Mouse (Mus musculus) right cerebral cortex, adult 18-20 months (tissue): ENCODE data around the gene Iqcj.

Experiments
- DNase-seq: peaks from one replicate; pipeline ENCODE4 v3.0.0; 2022; ENCODE audit warnings: mixed read lengths

Iqcj gene

DNA sequence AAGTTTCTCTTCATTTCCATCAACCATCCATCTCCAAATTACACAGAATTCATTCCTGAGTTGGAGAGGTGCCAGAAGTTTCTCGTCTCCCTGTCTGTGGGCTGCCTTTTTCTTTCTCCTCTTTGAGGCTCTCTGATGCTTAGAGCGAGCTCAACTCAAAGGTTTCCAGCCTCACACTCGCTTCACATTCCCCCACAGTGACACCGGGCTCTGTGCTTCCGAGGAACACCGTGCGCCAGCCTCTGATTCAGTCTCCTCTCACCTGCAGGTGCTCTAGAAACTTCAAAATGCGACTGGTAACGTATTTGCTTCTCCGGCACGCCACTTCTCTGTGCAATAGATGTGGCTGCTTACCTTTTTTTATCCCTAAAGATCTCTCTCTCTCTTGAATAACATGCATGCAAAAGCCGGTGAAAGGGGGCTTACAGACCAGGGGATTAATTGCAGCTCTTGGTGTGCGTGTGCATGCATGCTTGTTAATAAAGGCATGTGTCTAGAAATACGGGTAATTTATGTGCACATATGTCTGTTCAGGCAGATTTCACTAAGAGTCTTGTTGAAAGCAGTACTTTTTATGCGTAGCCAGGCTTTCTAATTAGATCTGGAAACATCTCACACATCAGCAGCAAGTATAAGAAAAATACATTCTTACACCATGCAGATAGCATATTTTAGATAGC lies at the start of gene Iqcj, which contains the start of gene Iqschfp:
TSS of gene Iqcj (plus strand) at position 195 of the 680 bp plus-strand sequence.
TSS of gene Iqschfp (plus strand) at position 207 of the 680 bp plus-strand sequence.
- DNase-seq, result peak; percentile 39

DNA sequence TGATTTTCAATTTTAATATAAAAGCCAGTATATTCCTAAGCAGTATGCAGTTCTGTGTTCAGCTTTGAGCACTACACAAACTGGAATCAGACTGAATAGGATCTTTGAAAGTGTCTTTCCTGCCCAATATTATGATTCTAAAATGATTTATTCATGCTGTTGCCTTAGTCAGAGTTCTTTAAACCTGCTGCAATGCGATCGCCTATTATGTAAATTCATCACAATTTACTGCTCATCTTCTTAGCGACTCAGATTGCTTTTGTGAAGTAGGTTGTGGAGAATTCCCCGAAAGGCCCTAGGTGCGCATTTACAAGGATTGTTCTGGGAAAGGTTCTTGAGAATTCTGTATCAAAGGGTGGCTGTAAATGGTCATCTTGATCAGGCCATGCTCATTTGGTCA lies 39.6 kb upstream of the Iqcj start:
- no peak for DNase-seq

GRCm38 (mm10) chr3:67861524-67861923 lies 30.5 kb upstream of the Iqcj start:
- DNase-seq, result no peak

DNA sequence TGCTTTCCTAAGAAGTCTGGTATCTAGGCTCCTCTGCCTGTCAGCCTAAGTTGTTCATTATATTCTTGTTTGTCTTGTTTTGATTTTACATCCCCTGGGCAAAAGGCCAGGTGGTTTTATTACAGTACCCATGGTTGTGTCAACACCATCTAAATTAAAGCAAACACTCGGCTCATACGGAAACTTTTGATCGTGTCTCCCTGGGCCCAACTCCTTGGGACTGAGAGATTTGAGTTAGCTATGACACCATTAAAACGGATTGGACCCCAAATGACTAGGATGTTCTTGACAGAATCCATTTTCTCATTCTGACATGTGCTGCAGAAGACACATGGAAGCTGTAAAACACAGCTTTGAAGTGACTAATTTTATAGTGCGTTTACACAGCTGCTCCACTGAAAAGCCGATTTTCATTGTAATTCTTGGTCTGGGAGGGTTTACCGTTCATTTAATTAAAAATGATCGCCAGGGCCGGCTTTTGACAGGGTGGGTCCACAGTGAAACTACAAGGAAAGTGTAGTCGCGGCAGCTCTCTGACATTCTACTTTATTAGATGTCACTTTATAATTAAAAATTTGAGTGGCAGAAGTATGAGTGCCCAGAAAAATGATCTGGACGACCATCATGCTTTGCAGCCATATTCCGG lies 24.5 kb upstream of the Iqcj start:
- DNase-seq, result no peak

DNA sequence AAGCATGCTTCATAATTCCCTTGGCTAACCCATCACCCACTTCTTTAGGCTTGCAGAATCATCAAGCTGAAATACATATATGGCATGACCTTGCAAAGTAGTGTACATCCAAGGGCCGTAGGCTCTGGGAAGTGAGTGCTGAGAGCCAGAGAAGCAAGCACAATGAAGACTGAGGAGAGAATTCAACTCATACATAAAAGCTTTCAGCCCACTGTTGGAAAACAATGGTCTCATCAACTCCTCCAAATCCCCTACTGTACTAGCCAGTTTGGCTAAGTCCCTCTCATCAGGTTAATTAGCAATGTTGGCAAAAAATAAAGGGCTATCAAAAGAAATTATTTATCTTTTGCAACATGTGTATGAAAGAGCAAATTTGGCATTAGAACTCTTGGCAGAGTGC lies 22.6 kb upstream of the Iqcj start:
- no peak for DNase-seq

GRCm38 (mm10) chr3:67877253-67877652 lies 14.8 kb upstream of the Iqcj start:
- no peak for DNase-seq

DNA sequence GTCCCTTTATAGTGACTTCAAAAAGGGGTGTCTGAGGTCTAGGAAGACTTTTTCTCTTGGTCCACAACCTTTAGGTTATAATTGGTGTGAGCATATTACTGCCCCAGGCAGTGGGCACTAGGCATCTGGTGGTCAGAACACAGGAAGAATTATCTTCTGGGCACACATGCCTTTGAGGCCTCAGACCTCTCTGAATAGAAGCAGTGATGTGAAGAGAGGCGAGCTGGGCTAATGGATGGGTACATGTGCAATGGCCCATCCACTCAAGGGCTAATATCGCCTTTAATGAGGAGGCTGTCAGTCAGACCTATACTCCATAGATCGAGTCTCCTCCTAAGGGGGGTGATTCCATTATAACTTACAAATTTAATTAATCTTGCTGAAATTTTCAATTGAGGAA lies 7.7 kb upstream of the Iqcj start:
- DNase-seq, result no peak

- no peak for DNase-seq
Observed at GRCm38 (mm10) chr3:67886176-67886575, 5.8 kb upstream of the Iqcj start.

DNA sequence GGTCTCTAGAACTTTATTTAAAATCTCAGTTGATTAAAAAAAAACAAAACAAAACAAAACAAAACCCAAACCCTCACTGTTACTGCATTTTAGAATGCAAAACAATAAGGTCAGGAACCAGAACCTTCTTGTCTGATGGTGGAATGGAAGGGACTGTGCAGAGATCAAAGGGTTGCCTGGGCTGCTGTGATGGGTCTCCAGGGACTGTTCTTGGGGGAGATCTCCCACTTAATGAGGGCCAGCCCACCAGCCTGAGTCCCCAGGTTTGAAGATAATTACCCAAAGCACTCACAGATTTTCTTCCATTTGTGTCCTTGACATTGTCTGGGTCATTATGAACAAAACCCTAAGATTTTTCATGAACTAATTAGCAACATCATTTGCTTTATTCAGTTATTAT lies 4.8 kb upstream of the Iqcj start:
- DNase-seq, result no peak

DNA sequence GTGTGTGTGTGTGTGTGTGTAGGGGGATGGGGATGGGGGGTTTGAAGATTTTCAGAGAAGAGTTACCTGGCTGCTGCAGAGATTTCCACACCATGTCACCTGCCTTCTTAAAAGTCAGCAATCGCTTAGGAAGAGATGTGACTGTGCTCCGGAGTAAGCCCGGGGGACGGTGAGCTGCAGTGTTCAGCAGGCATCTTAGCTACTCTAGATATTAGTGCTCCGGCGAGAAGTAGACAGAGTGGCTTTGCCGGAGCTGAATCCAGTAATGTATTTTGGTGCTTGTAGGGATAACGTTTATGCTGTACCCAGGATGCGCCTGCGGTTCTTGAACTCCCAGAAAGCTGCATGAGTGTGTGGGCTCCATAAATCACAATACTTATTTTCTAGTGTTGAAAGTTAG lies 748 bp downstream of the Iqcj start:
- peak; percentile 5 for DNase-seq

DNA sequence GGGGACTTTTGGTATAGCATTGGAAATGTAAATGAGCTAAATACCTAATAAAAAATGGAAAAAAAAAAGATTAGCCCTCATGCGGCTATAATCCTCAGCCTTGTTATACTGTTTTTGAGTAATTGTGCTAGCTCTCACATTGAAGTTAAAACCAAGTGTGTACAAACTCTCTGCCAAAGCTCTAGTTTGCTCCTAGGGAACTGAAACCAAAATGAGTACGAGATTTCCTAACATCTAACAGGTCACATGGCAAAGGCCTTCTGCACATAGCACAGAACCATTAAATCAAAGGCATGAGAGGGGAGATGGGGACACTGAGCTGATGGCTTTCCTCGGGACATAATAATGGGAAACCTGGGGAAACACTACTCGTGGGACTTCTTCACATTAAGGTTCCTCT lies 10.5 kb downstream of the Iqcj start:
- no peak for DNase-seq

DNA sequence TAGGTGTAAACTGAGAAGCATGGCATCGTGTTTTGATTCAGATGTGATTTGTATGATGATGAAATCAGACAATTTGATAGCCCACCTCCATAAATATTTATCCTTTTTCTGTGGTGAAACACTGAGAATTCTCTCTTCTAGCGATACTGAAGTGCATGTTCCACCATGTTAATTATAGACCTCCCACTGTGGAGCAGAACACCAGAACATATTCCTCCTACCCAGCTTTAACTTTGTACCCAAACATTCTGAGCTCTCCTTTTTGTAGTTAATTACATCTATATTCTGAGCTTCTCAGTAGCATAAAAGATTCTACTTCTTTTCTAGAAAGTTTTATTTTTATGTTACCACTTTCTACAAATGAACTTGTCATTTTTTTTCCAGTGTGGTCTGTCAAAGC lies 16.6 kb downstream of the Iqcj start:
- peak; percentile 18 for DNase-seq

- no peak for DNase-seq
Observed at GRCm38 (mm10) chr3:67918098-67918497, 26.1 kb downstream of the Iqcj start.

DNA sequence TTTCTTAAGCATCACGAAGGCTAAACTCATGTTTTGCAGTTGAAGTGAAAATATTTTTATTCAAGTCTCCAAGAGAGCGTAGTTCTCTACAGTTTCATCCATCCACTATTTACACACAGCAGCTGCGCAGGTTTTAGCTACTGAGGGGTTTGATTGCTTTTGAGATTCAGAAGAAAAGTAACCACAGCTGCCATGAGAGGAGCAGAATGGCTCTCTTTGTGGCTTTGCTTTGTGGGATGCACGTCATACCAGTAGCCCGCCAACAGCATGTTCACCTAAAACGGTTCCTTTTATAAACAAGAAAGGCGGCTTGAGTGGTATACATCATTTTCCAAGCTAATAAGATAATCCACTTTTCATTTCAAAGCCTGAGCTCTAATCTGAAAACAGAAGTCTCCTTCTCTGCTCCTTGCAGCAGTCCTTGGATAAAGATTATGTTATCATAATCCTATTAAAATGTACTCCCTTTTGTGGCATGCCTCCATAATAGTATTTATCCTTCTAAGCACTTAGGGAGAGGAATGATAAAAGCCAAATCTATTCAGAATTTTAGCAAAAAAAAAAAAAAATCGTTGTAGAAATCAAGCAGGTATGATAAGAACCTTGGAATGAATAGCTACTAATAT lies 26.7 kb downstream of the Iqcj start:
- DNase-seq, result no peak

DNA sequence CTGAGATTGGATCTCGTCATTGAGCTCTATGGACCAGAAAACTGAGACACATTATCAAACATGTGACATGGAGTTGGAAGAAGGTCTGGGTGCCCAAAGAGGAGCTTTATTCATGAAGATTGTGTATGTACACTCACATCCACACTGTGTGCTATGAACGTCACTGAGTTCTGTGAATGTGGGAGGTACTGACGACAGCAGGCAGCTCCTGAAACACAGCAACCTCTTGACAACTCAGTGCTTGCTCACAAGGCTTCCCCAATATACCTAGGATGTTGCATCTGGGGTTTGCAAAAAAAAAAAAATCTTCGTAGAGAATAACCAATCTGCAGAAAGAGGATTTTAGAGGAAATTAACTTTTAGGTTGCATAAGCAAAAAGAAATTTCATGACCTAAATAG lies 31.1 kb downstream of the Iqcj start:
- DNase-seq, result peak; percentile 8

- no peak for DNase-seq
Observed at GRCm38 (mm10) chr3:67925453-67925852, 33.4 kb downstream of the Iqcj start.

- no peak for DNase-seq
Observed at GRCm38 (mm10) chr3:67930424-67931133, 38.6 kb downstream of the Iqcj start.

GRCm38 (mm10) chr3:67931181-67931580 lies 39.2 kb downstream of the Iqcj start:
- DNase-seq, result no peak

DNA sequence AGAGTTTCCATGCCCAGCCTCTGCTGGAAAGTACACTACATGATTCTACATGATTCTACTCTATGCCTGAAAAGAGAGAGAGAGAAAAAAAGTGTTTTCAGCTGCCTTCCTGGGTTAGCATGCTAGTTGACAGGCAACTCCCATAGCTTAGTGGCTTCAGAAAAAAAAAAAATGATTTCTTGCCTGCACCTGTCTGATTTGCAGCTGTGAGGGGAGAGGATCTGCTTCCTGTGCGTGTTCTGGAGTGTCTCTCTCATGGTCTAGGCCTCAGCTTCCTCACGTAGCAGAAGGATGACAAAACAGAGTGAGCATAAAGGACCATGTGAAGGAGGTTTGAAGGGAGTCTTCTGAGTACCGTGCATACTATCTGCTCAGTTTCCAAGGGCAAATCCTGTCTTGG lies 39.9 kb downstream of the Iqcj start:
- DNase-seq, result no peak

GRCm38 (mm10) chr3:67935829-67936228 lies 43.8 kb downstream of the Iqcj start:
- DNase-seq, result no peak

- DNase-seq, result no peak
Observed at GRCm38 (mm10) chr3:67947000-67947399, 55.0 kb downstream of the Iqcj start.

DNA sequence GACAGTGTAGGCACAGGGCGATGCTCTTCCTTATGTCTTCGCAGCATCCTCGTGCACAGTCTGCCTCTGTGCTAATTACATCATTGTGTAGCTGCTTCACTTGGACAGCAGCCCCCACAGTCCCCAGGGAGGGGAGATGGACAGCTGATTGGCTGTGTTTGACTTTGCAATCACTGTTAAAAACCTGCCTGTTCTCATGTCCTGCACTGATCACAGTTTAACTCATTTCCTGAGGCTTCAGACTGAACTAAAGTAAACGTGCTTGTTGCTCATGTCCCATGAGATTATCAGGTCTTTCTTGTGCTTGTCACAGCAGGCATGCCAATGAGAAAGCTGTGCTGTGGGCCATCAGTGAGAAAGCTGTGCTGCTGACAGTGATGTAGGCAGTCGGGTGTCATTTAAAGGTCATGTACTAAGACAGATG lies 60.5 kb downstream of the Iqcj start:
- DNase-seq, result no peak

GRCm38 (mm10) chr3:67954459-67955065 lies 62.5 kb downstream of the Iqcj start:
- DNase-seq, result peak; percentile 68
